Mouse (Mus musculus): Measurements from ENCODE around the gene Olfr617. TPM values are rescaled to one million over a fixed set of nuclear protein-coding genes. Genes with fewer than 3 reads are reported as not detected.
"Not testable (repeated sequence)": the region's sequence is repeated elsewhere in the genome, so short reads cannot be mapped to it uniquely, and the experiment has no call there.

The Olfr617 gene
- total RNA-seq (2022), result not detected

DNA sequence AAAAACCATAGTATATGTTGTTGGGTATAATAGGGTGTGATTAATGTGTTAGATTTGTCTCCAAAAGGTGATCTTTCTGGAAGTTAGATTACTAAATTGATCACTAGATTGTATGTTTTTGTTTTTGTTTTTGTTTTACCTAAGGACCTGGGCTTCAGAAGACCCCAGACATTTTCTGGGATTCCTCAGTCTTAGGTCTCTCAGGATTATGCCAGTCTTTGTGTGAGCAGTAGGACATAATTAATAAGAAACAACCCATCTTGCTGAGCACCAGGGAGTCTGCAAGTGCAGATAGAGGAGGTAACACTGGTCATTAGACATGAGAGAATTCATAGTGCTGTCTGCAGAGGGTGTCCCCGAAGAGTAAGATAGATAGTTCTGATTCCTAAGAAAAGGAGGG is at the start of gene Olfr617:
Gene Olfr617, plus strand, starts transcription at position 301 of the 400 bp plus-strand sequence.
- no peak for DNase-seq (ENCODE audit: low spot score in 2 of 2)

DNA sequence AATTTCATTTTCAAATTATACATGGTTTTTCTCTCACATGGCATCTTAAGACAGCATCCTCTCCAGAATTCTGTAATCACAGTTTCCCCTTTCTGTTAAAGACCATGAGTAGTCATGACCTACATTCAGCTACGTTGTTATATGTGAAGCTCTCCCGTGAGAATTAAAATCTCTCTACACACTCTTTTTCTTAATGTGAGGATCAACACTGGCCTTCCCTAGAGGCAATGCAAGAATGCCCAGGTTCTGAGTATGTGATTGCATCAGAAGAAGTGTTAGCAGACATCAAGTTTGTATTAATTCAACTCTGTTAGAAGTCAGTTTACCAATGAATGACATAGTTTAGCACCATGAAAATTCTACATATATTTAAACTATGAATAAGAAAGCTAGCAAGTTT is 30.2 kb upstream of the Olfr617 start, which contains the start of gene Olfr612:
Gene Olfr612, minus strand, starts transcription at position 101 of the 400 bp plus-strand sequence.
- not testable (repeated sequence) for DNase-seq (ENCODE audit: low spot score in 2 of 2)

DNA sequence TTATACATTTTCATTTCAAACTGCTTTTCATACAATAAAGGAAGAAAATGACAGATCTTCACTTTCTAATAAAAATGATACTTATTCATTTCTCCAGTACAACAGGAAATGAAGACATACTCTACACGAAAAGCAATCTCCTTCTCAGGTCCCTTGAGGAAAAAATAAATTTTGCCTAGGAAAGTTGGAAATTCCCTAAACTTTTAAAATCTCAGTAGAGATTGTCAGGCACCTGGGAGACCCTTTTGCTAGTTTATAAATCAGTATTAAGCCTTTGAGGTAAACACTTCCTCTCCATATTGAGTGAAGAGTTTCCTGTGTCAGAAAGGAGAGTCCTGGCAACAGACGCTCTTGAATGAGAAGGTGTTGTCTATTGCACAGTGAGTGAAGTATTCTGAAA is 25.1 kb upstream of the Olfr617 start, which contains the start of gene Olfr613:
Gene Olfr613, plus strand, starts transcription at position 301 of the 400 bp plus-strand sequence.
- DNase-seq (ENCODE audit: low spot score in 2 of 2), result no peak

DNA sequence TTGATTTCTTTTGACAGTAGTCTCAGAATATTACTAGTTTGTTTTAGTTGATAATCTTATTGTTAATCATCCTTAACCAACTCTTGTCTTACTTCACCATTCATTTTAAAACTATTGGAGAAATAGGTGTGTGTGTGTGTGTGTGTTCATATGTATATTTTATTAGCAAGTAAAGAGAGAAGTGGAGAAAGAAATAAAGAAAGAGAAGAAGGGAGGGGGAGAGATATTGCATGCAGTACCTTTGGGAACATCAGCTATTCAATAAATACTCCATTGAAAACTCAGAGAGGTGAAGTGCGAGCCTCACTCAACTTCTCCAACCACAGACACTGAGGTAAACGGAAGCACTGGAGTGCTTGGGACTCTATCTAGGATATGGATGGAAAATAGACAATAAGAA is 17.1 kb upstream of the Olfr617 start, which contains the start of gene Olfr615:
Gene Olfr615, plus strand, starts transcription at position 301 of the 400 bp plus-strand sequence.
- DNase-seq (ENCODE audit: low spot score in 2 of 2), result no peak

DNA sequence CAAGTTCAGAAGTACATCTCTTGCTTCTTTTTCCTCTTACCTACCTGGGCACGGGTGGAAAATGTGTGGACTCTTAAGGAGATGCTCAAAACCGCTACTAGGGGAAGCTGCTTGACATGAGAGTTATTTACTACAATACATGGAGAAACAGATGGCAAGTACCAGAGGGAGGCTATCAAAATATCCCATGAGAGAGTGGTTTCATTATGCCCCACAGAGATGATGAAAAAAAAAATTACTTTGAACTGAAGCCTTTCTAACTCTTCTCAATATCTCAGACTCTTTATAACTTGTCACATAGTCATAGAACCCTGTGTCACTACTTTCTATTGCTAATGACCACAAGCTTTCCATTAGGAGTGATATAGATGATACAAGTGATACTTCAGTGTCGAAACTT is 3.8 kb upstream of the Olfr617 start, which contains the start of gene Olfr616:
Gene Olfr616, minus strand, starts transcription at position 101 of the 400 bp plus-strand sequence.
- DNase-seq (ENCODE audit: low spot score in 2 of 2), result no peak

DNA sequence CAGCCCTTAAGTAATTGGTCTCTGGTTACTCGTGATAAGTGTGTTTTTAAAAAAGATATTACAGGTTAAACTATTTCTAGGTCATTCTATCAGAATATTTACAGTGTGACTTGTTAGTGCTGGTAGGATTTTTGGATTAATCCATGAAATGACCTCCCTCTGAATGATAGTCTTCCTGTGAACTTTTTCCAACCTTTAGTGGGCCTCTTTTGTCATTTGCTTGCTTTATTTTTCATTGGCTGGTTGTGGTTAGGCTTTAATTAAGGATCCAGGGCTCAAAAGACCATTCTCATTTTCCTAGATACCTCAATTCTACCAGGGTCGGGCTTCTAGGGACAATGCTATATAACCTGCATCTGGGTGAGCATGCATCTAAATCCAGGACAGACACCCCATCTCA is 16.9 kb downstream of the Olfr617 start, which contains the start of gene Olfr618:
Gene Olfr618, plus strand, starts transcription at position 301 of the 400 bp plus-strand sequence.
- no peak for DNase-seq (ENCODE audit: low spot score in 2 of 2)

DNA sequence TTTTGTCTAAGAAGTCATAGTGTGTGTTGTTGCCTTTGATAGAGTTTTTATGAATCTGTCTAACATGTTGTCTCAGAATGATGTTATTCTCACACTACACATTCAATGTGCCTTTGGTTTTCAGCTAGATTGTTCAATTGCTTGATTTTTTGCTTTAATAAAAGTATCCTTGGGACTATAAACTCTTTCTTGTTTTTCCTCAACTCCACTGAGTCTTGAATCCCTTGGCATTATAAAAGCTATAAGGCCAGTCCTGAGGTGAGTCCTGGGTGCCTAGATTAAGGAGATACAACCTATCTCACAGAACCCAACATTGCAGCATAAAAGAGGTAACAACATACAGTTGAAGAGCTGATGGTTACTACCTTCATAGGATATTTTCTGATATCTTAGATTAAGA is 27.4 kb downstream of the Olfr617 start, which contains the start of gene Olfr619:
Gene Olfr619, plus strand, starts transcription at position 301 of the 400 bp plus-strand sequence.
- DNase-seq (ENCODE audit: low spot score in 2 of 2), result no peak

DNA sequence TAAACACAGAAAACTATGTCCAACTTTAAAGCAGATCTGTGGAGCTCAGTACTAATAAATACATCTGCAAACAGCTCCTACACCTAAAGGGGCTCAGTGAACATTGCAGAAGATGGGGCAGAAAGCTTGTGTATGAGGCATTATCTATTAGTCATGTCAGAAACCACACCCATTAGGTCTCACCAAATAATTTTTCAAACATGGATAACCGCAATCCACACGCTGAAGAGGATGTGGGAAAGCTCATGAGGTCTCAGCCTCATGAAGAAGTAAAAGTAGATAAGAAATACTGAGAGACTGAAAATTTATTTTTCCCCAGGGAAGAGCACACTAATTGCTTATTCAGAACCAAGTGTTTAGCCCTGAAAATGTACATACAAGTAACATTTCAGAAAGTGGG is 34.6 kb downstream of the Olfr617 start:
- no peak for DNase-seq (ENCODE audit: low spot score in 2 of 2)

DNA sequence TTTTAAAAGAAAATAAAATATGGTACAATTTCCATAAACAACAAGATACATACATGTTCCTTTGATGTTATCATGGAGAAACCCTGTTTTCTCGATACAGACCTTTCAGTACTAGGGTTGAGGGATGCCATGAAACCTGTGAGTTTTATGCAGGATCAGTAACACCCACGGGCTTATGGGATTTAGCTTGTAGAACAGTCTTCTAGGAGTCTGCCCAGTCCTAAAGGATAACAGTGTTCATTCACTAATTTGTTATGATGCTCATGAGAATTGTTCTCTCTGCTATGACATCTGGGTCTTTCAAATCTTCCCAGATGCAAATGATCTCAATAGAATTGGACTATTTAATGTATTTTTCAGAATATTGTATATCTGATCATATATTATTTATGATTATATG is 39.6 kb downstream of the Olfr617 start, which contains the start of gene Olfr620:
Gene Olfr620, minus strand, starts transcription at position 101 of the 400 bp plus-strand sequence.
- no peak for DNase-seq (ENCODE audit: low spot score in 2 of 2)

Small RNA genes lying within 50 kb of the gene (microRNA-seq; reads per million reads assigned to microRNA genes)
- gene Gm26506, result 0 reads per million in 2 experiments

Other genes starting within 250 kb of the Olfr617 start
- gene Olfr598, start 249.5 kb upstream of the Olfr617 start, total RNA-seq (2022), result not detected
- gene Olfr599, start 237.1 kb upstream of the Olfr617 start, total RNA-seq (2022), result not detected
- not detected for gene Olfr600, start 223.4 kb upstream of the Olfr617 start, total RNA-seq (2022)
- not detected for gene Olfr601, start 210.4 kb upstream of the Olfr617 start, total RNA-seq (2022)
- gene Olfr603, start 186.9 kb upstream of the Olfr617 start, total RNA-seq (2022), result not detected
- not detected for gene Usp17lc, start 158.0 kb upstream of the Olfr617 start, total RNA-seq (2022)
- gene Olfr605, start 127.6 kb upstream of the Olfr617 start, total RNA-seq (2022), result not detected
- not detected for gene Olfr606, start 124.0 kb upstream of the Olfr617 start, total RNA-seq (2022)
- not detected for gene Olfr607, start 108.9 kb upstream of the Olfr617 start, total RNA-seq (2022)
- not detected for gene Olfr608, start 103.2 kb upstream of the Olfr617 start, total RNA-seq (2022)
- gene Olfr609, start 75.0 kb upstream of the Olfr617 start, total RNA-seq (2022), result not detected
- gene Olfr610, start 60.9 kb upstream of the Olfr617 start, total RNA-seq (2022), result not detected
- gene Olfr611, start 52.2 kb upstream of the Olfr617 start, total RNA-seq (2022), result not detected
- not detected for gene Olfr612, start 30.3 kb upstream of the Olfr617 start, total RNA-seq (2022)
- gene Olfr613, start 25.0 kb upstream of the Olfr617 start, total RNA-seq (2022), result not detected
- not detected for gene Olfr615, start 17.0 kb upstream of the Olfr617 start, total RNA-seq (2022)
- not detected for gene Olfr616, start 3.9 kb upstream of the Olfr617 start, total RNA-seq (2022)
- not detected for gene Olfr618, start 17.0 kb downstream of the Olfr617 start, total RNA-seq (2022)
- gene Olfr619, start 27.5 kb downstream of the Olfr617 start, total RNA-seq (2022), result not detected
- not detected for gene Olfr620, start 39.5 kb downstream of the Olfr617 start, total RNA-seq (2022)
- gene Olfr622, start 69.6 kb downstream of the Olfr617 start, total RNA-seq (2022), result not detected
- not detected for gene Olfr623, start 90.6 kb downstream of the Olfr617 start, total RNA-seq (2022)
- under 1 TPM in 2 of 4 experiments, not detected in 2; 0.09 TPM for gene Olfr624, start 98.1 kb downstream of the Olfr617 start, total RNA-seq (2022)
- gene Olfr625-ps1, start 109.7 kb downstream of the Olfr617 start, total RNA-seq (2022), result not detected
- not detected for gene Olfr243, start 141.6 kb downstream of the Olfr617 start, total RNA-seq (2022)
- gene Olfr628, start 157.3 kb downstream of the Olfr617 start, total RNA-seq (2022), result not detected
- gene Olfr629, start 171.9 kb downstream of the Olfr617 start, total RNA-seq (2022), result not detected
- gene Olfr630, start 184.3 kb downstream of the Olfr617 start, total RNA-seq (2022), result not detected
- gene Olfr69, start 198.5 kb downstream of the Olfr617 start, total RNA-seq (2022), result not detected
- gene Olfr68, start 206.6 kb downstream of the Olfr617 start, total RNA-seq (2022), result not detected
- gene Olfr67, start 218.8 kb downstream of the Olfr617 start, total RNA-seq (2022), result not detected
- gene Hbb-bt, start 240.9 kb downstream of the Olfr617 start, total RNA-seq (2022), result 10 to 100 TPM; 16.8 to 31.9 (median 25.7) TPM

Measured in left cerebral cortex, adult 8-10 months (tissue).